Mouse (Mus musculus): ENCODE measurements around the gene Them5.

- TF ChIP-seq CTCF (IDR thresholded peaks at IDR 0.05; ENCODE audit: extremely low read depth, insufficient read depth, low read length): peak; percentile 34; the same call in 1 of the 2 replicates
- TF ChIP-seq POLR2A (IDR thresholded peaks at IDR 0.05; ENCODE audit: extremely low read depth, insufficient read depth, low read length): no peak
Measured at GRCm38 (mm10) chr3:94328681-94329080, 13.2 kb upstream of the Them5 start.

Data from cortical plate, adult 2 months (tissue).